Mouse (Mus musculus) cortical plate, adult 2 months (tissue): Measurements from ENCODE around the gene Haus8.

Experiments used
- CTCF ChIP-seq: fragments of 200-500 bp; IDR thresholded peaks from 2 replicates; pipeline ENCODE4 v1.5.1; 2011; ENCODE audit warnings: mild to moderate bottlenecking, control low read depth, low read length; ENCODE audit not compliant: insufficient read depth; ENCODE audit errors: extremely low read depth
- POLR2A ChIP-seq: fragments of 200-500 bp; IDR thresholded peaks from 2 replicates; pipeline ENCODE4 v1.6.1; 2011; ENCODE audit warnings: mild to moderate bottlenecking, low read length, control low read depth; ENCODE audit not compliant: insufficient read depth; ENCODE audit errors: extremely low read depth

GRCm38 (mm10) chr8:71313951-71314350, 41.2 kb upstream of the Haus8 start:
- no peak for TF ChIP-seq CTCF
- no peak for TF ChIP-seq POLR2A
